Mouse (Mus musculus) gastrocnemius, adult 8-10 months (tissue): Measurements from ENCODE around the gene Ptpra. TPM values are rescaled to one million over a fixed set of nuclear protein-coding genes. Genes with fewer than 3 reads are reported as not detected.

Experiments
- DNase-seq, 2 experiments: peaks; one replicate each; pipeline ENCODE4 v3.0.0; 2022; ENCODE audit warnings: low spot score in 2 of 2
- microRNA-seq: library from miRNA; unstranded; fragments of <30 nt; microRNA quantifications from one replicate; pipeline ENCODE4 v1.2.0, GENCODE M21; 2022
- total RNA-seq, 4 experiments: library from RNA; stranded (reverse); gene quantifications; 2 replicates each; pipeline ENCODE4 v1.2.4; 2022

Gene Ptpra
- total RNA-seq, 4 experiments from 2014 or later: 12.2 to 18.8 (median 14.5) TPM

DNA sequence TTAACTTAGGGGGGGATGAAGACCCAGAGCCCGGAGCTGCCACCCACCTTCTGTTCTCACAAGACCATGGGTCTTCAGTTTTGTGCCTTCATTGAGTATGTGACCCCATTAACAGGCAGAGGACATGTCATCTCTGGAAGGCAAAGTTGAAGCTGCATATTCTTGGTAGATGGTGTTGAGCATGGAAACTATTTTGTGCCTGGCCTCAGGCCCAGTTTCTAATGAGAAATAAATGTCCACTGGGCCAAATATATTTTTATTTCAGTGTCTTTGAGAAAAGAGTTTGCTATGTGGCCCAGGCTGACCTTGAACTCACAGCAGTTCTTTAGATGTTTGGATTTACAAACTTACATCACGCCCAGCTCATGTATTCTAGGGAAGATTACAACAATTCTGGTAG is 139.7 kb downstream of the Ptpra start:
- no peak for DNase-seq

DNA sequence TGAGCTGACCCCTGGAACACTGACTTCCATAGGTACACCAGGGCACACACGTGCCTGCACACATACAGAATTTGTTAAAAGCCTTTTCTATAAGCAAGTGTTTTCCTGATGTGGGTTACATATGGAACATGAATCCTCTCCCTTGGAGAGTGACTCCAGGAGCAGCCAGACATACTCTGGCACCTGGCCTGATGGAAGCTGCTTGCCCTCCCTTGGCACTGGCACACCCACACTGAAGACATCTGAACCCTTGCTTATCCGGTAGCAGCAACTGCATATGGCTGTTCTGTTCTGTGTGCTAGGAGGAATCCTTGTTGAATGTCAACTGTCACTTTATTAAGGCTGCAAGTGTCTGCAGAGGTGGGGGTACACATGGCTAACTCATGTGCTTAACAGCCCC is 140.9 kb downstream of the Ptpra start:
- peak in 1 of 2 experiments; percentile 44 for DNase-seq

DNA sequence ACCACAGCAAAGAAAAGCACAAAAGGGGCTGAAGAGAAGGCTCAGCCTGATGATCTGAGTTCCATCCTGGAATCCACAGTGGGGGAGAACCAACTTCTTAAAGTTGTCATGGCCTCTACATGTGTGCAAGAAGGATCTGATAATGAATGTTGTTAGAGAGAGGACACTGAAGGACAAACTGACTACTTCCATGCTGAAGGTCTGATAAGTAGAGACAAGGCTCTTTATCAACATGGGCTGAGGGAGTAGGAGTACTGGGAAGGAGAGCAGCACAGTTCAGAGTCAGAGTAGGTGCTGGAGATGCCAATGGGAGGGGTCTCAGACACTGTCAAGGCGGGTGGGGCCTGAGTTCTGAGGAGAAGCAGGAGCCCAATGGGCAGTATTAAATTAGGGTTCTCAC is 145.5 kb downstream of the Ptpra start:
- no peak for DNase-seq

DNA sequence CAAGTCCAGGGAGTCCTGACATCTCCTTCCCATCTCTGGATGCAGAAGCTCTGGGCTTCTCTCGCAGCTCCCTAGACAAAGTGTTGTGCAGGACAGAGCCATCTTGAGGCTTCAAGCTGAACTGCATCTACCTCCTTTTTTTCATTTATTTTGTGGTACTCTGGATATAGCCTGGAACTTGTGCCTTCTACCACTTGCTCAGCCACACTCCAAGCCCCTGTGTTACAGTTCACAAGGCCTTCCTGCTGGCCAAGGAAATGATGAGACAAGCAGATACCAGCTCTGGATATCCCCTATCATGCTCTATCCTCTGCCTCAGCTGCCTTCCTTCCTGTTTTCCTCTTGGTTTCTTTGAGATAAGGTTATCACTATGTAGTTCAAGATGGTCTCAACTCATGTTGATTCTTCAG is 147.5 kb downstream of the Ptpra start:
- no peak for DNase-seq

DNA sequence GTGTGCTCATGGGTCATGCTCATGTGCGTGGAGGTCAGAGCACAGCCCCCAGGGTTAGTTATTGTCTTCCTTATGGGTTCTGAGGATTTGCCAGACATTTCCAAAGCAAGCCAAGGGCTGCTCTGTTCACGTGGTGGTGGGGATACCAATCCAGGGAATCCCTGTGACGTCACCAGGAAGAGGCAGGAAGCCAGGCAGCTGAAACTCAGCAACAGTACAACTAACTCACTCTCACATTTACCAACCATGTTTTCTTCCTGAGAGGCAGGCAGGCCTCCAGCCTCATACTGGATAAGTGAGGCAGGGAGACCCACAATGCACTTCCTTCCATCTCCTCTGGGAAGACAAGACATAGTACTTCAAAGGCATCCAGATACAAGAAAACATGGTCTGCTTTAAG is 148.3 kb downstream of the Ptpra start:
- DNase-seq: no peak

DNA sequence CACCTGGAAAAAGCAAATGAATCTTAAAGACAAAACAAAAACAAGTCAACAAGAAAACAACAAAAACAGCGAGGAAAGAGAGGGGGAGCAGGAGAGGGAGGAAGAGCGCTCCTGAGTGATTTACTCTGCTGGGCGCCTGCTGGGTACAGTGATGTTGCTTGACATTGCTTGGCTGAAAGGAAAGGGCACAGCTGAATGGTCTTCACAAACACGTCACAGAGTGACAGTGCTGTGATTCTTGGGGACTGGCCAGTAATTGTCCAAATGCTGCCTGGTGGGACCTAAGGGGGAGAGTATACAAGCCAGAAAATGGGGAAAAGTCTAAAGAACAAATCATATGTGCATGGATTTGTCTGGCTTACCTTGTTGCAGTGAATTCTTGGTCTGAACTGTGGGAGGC is 152.1 kb downstream of the Ptpra start:
- no peak for DNase-seq

Small RNA genes within 50 kb of the gene (microRNA-seq; reads per million reads assigned to microRNA genes)
- not detected for gene Gm23876

Other genes starting within 250 kb of the Ptpra start
- 10 to 100 TPM; 28.5 to 45.1 (median 31.8) TPM for gene Nop56, start 175.8 kb upstream of the Ptpra start, total RNA-seq
- gene Idh3b, start 165.7 kb upstream of the Ptpra start, total RNA-seq: 100 to 1,000 TPM; 364 to 434 (median 425) TPM
- under 1 TPM; 0.12 to 0.29 (median 0.20) TPM for gene Ebf4, start 155.1 kb upstream of the Ptpra start, total RNA-seq
- 1 to 10 TPM; 1.1 to 2.7 (median 2.4) TPM for gene Cpxm1, start 52.7 kb upstream of the Ptpra start, total RNA-seq
- gene Gm28372, start 45.0 kb upstream of the Ptpra start, total RNA-seq: not detected
- not detected for gene 1700020A23Rik, start 45.0 kb upstream of the Ptpra start, total RNA-seq
- not detected for gene Tmem239, start 43.8 kb upstream of the Ptpra start, total RNA-seq
- gene Vps16, start 25.9 kb upstream of the Ptpra start, total RNA-seq: 10 to 100 TPM; 13.2 to 20.5 (median 18.2) TPM
- 1 to 10 TPM; 3.7 to 6.2 (median 3.8) TPM for gene Pced1a, start 25.6 kb upstream of the Ptpra start, total RNA-seq
- gene Mrps26, start 113.5 kb downstream of the Ptpra start, total RNA-seq: 10 to 100 TPM; 43.7 to 47.6 (median 46.2) TPM
- not detected for gene Oxt, start 125.9 kb downstream of the Ptpra start, total RNA-seq
- gene Avp, start 132.3 kb downstream of the Ptpra start, total RNA-seq: not detected
- 1 to 10 TPM; 5.1 to 7.7 (median 6.7) TPM for gene Fastkd5, start 179.7 kb downstream of the Ptpra start, total RNA-seq
- gene Ubox5, start 179.8 kb downstream of the Ptpra start, total RNA-seq: 1 to 10 TPM; 4.7 to 6.0 (median 5.2) TPM
- 1 to 10 TPM; 1.8 to 3.0 (median 2.4) TPM for gene Lzts3, start 192.5 kb downstream of the Ptpra start, total RNA-seq
- 100 to 1,000 TPM; 120 to 153 (median 133) TPM for gene Ddrgk1, start 214.4 kb downstream of the Ptpra start, total RNA-seq
- 10 to 100 TPM; 12.0 to 14.5 (median 13.3) TPM for gene Itpa, start 217.3 kb downstream of the Ptpra start, total RNA-seq
- under 1 TPM in 2 of 4 experiments, not detected in 2; 0.18 to 0.43 TPM for gene Slc4a11, start 247.2 kb downstream of the Ptpra start, total RNA-seq